Comparison of ENCODE assay signal across 11 mouse cellular contexts in the genomic region with DNA sequence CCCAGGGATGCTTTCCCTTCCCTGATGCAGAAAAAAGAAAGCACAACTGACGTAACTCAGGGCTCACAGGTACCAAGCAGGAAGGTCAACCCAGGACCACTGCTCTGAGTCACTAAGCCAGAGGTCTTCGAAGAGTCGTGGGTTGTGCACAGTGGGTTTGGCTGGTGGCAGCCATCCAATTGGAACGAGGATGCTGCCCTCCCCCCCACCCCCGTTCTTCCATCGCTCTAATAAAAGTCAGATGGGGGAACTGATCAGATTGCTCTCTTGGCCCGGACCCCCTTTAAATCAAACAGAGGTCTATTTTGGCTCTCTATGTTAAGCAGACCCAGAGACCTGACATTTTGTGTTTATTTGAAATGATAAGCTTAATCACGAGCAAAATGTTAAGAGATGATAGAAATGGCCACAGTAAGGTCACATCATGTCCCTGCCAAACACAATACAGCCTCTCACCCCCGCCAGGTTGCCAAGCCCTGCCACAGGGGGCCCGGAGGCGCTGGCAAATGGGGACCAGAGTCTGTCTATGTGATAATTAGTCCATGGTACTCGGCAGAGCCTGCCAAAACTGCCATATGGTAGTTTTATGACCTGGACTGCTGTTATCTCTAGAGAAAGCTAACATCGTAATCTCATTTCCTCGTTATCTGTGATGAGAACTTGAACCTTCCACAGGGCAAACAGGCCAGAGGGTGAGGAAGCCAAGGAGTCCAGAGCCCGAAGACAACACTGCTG.
A peak's percentile ranks its signal among the peaks of the same experiment; 100 is the strongest.
DNase-seq lines count a peak whose midpoint lies in the region; ATAC-seq lines count a peak whose summit lies in the region.
"Had no signal": no experiment of that assay in that cellular context is flagged by ENCODE, and none has a peak within 500 bp of the region (broad histone marks: within the 10 kb centered on the region; RNA-seq: fewer than 3 reads in every experiment).

No protein-coding gene starts in this region.

- no peaks in the 10 kb centered on the region for H3K27me3 ChIP-seq in hindbrain, embryonic 15.5 days
- H3K27me3 ChIP-seq in hindbrain, embryonic 13.5 days, result no peaks in the 10 kb centered on the region
- no peaks in the 10 kb centered on the region for H3K27me3 ChIP-seq in intestine, embryonic 15.5 days (replicated peaks)
- H3K27me3 ChIP-seq: lung, embryonic 15.5 days had no signal

- peaks cover 5% of the 10 kb centered on the region; the same call in 1 of the 2 replicates for H3K4me1 ChIP-seq in hindbrain, embryonic 15.5 days (replicated peaks)
- peaks cover 14% of the 10 kb centered on the region for H3K4me1 ChIP-seq in hindbrain, embryonic 13.5 days (replicated peaks)
- H3K4me1 ChIP-seq in intestine, embryonic 15.5 days (replicated peaks), result peaks cover 15% of the 10 kb centered on the region; the same call in 1 of the 2 replicates

- H3K4me2 ChIP-seq in hindbrain, embryonic 15.5 days, result no peak overlapping the region
- no peak overlapping the region for H3K4me2 ChIP-seq in hindbrain, embryonic 13.5 days
- H3K4me2 ChIP-seq in intestine, embryonic 15.5 days (replicated peaks), result no peak overlapping the region
- H3K4me2 ChIP-seq: lung, embryonic 15.5 days had no signal

- peak; percentile 70 for DNase-seq in MN1 (ENCODE audit: low spot score)
- DNase-seq in cerebellum, adult 18-20 months, result peak; percentile 71 to 80
- DNase-seq in natural killer cell, adult 2 months (ENCODE audit: low spot score in 2 of 2), result no peak
- no peak for DNase-seq in lung, adult 18-20 months
- DNase-seq in gastrocnemius, postnatal 10 days, result no peak
- DNase-seq: spleen, adult 18-20 months had no signal

- WGBS in hindbrain, embryonic 15.5 days, result 64% methylated on average over 15 of the region's 15 CpGs
- 68% methylated on average over 15 of the region's 15 CpGs for WGBS in hindbrain, embryonic 13.5 days
- 44% methylated on average over 15 of the region's 15 CpGs for WGBS in intestine, embryonic 15.5 days

- no peaks in the 10 kb centered on the region for H3K9me3 ChIP-seq in hindbrain, embryonic 15.5 days
- H3K9me3 ChIP-seq in hindbrain, embryonic 13.5 days, result no peaks in the 10 kb centered on the region
- no peaks in the 10 kb centered on the region for H3K9me3 ChIP-seq in intestine, embryonic 15.5 days
- H3K9me3 ChIP-seq: lung, embryonic 15.5 days had no signal

- no peak overlapping the region for H3K27ac ChIP-seq in hindbrain, embryonic 15.5 days (replicated peaks)
- no peak overlapping the region for H3K27ac ChIP-seq in hindbrain, embryonic 13.5 days
- H3K27ac ChIP-seq in intestine, embryonic 15.5 days, result no peak overlapping the region
- H3K27ac ChIP-seq: left cerebral cortex, adult 2 months; lung, embryonic 15.5 days had no signal

- no peak overlapping the region for H3K9ac ChIP-seq in hindbrain, embryonic 15.5 days
- no peak overlapping the region for H3K9ac ChIP-seq in hindbrain, embryonic 13.5 days
- no peak overlapping the region for H3K9ac ChIP-seq in intestine, embryonic 15.5 days
- H3K9ac ChIP-seq: lung, embryonic 15.5 days had no signal

- 0 out of 2 replicates have a peak, but pooled peaks have one; percentile 48 for ATAC-seq in hindbrain, embryonic 15.5 days (ENCODE audit: low FRiP score, low read depth)
- no peak for ATAC-seq in hindbrain, embryonic 13.5 days (ENCODE audit: low FRiP score)
- peak; percentile 34; the same call in 1 of the 2 replicates for ATAC-seq in intestine, embryonic 15.5 days

- no peaks in the 10 kb centered on the region for H3K36me3 ChIP-seq in hindbrain, embryonic 15.5 days
- no peaks in the 10 kb centered on the region for H3K36me3 ChIP-seq in hindbrain, embryonic 13.5 days
- H3K36me3 ChIP-seq in intestine, embryonic 15.5 days, result no peaks in the 10 kb centered on the region
- H3K36me3 ChIP-seq: lung, embryonic 15.5 days had no signal

- H3K4me3 ChIP-seq in hindbrain, embryonic 15.5 days, result no peak overlapping the region
- H3K4me3 ChIP-seq in hindbrain, embryonic 13.5 days, result no peak overlapping the region
- no peak overlapping the region for H3K4me3 ChIP-seq in intestine, embryonic 15.5 days (replicated peaks)
- H3K4me3 ChIP-seq: left cerebral cortex, adult 2 months; lung, embryonic 15.5 days had no signal

Comparison
In these comparisons a context has a peak if more than half of its experiments do, and no peak if none do; other contexts are left out.
1. DNase-seq: peak in MN1 (single experiment) and cerebellum, adult 18-20 months (2 of 2); none in natural killer cell, adult 2 months (0 of 2), lung, adult 18-20 months (0 of 2) and gastrocnemius, postnatal 10 days (single experiment).